Mouse (Mus musculus) kidney, adult 2 months (tissue): ENCODE measurements at regions not wholly inside any gene's neighbourhood (a gene's known extent, or its start where the extent isn't known, plus 50 kb on each side); places are given as distances from the start of the nearest gene placed in this dataset.

ENCODE experiments used
- CTCF ChIP-seq: fragments of 200-500 bp; conservative IDR thresholded peaks from 2 replicates; pipeline ENCODE4 v1.5.1; 2011; ENCODE audit warnings: low read depth, mild to moderate bottlenecking, control low read depth, low read length, moderate library complexity, mixed read lengths; ENCODE audit not compliant: insufficient read depth, insufficient read length
- POLR2A ChIP-seq: fragments of 200-500 bp; IDR thresholded peaks from one replicate; pipeline ENCODE4 v1.6.1; 2011; ENCODE audit warnings: low read depth, low read length, control low read depth

DNA sequence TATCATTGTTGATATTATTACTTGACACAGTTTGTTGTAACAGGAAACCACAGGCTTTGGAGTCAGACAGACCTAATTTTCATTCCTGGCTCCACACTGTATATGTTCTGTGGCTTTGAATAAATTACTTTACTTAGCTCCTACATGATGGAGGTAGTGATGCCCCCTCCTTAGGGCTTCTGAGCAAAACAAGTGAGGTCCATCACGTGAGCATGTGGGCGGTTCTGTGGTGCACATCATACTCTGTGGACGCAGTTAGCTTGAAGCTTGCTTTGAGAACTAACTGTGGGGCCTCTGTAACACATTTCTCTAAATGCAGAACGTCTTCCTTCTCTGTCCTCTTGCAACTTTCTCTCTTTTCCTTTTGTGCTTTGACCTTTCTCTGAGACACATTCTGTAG lies 251.4 kb downstream of the Ccdc91 start:
- TF ChIP-seq CTCF, result no peak
- no peak for TF ChIP-seq POLR2A
